Mouse (Mus musculus) neural tube, embryonic 10.5 days (tissue): ENCODE data around the gene Ablim1.

ENCODE experiments used
- DNase-seq: peaks from one replicate; pipeline ENCODE4 v3.0.0-alpha.2; 2017; ENCODE audit warnings: low spot score; ENCODE audit errors: extremely low spot score

The Ablim1 gene

DNA sequence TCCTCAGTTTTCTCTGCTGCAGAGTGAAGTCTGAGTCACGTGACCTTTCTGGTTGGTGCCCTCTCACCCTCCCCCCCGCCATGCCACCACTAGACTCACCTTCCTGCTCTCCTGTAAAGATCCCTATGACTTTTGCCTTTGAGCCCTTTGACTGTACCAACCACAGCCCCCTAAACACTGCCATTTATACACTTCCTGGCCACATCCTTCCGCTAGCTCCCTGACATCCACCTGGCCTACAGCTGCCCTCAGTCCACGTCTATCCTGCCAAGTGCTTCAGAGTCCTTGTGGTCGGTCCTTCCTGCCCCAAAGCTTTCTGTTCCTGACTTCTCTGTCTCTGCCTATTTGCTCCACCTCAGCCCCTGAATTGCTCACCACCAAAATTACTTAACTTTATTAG is 29.1 kb upstream of the Ablim1 start:
- DNase-seq: no peak

DNA sequence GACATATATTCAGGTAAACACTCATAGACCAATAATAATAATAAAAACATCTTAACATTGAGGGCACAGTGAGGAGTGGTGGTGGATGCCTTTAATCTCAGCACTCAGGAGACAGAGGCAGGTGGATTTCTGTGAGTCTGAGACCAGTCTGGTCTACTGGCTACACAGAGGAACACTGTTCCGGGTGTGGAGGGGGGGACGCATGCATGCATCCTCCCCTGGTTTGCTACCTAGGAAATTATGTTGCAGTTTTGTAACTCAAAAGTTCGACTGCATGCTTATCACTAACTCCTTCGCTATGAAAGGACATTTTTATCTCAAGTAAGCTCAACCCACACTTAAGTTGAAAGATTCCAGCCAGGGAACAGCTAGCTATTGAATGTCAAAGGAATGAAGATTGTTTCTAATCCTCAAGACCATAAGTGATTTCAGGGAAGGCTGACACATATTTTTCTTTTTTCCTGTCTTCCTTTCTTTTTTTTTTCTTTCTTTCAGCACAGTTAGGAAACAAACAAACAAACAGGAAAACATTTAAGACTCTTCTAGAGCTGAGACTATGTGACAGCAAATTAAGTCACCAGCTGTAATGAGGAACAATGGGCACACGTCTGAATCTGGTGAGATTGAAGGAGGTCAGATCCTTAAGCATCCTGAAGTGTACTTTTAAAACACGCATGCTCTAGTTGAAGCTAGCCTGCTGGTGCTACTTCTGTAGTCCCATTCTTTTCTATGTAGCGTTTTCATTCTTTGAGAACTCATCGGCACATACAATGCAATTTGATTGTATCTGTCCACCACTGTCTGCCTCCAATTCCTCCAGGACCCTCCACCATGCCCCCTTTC is 26.4 kb upstream of the Ablim1 start:
- no peak for DNase-seq

DNA sequence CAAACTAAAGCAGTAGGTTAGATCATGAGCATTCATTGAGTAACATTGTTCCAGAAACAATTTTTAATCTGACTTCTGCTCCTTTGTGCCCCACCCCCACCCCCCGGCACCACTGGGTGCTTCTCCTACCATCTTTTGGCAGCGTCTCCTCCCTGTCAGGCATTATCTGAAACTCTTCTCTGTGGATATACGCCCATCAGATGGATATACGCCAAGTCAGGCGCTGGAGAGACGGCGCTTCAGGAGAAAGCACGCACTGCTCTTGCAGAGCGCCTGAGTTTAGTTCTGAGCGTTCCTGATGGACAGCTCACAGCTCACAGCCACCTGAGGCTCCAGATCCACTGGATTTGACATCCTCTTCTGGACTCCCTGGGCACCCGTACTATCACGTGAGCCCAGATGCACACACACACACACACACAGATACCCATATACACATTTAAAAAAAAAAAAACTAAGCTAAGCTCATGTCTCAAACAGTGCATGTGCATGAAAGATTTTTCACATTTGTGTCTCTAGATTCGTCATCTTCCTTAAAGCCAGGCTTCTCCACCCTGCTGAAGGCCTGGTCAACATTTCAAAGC is 24.7 kb upstream of the Ablim1 start:
- DNase-seq: no peak

DNA sequence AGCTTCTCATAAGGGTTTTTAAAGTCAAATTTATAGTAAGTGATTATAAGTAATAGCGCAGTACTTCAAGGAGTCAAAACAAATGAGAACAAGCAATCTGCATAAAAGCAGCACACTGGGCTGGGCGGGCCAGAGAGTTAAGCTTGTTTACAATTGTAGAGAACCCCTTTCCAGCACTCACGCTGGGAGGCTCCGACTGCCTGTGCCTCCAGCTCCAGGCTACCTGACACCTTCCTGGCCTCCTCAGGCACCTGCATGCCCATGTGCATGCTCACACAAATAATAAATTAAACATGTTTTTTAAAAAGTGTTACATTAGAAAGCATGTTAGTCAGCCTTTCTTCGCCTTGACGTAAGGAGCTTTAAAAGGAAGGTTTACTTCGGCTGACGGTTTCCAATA is 20.4 kb upstream of the Ablim1 start:
- DNase-seq: no peak

DNA sequence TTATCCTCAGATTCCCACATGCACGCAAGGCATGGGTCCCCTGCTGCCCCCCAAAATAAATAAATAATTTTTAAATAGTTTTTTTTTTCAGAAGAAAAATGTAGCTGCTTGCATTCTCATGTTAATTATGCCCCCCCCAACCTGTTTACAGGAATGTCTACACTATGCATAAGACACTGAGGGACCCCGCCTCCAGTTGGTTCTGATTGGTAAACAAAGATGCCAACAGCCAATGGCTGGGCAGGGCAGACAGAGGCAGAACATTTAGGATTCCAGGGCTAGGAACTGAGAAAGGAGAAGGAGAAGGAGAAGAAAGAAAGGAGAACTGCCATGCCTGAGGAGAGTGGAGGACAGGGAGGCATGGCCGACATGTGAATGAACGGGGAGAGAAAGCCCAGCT is 18.6 kb upstream of the Ablim1 start:
- DNase-seq: no peak

DNA sequence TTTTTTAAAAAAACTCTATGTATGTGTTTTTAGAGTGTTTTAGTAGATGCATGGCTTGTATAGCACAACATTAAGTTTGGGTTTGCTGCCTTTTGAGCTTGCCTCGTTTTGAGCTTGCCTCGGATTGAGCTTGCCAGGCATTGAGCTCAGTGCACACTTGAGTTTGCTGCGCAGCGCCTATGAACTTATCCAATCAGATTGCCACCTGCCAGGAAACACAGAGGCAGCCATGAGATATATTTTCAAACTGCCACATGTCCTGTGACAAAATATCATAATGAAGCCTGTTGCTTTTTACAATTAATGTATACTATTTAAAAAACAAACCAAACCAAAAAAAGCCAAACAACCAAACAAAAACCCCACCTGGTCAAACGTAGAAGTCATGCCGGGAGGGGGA is 16.5 kb upstream of the Ablim1 start:
- DNase-seq: no peak

DNA sequence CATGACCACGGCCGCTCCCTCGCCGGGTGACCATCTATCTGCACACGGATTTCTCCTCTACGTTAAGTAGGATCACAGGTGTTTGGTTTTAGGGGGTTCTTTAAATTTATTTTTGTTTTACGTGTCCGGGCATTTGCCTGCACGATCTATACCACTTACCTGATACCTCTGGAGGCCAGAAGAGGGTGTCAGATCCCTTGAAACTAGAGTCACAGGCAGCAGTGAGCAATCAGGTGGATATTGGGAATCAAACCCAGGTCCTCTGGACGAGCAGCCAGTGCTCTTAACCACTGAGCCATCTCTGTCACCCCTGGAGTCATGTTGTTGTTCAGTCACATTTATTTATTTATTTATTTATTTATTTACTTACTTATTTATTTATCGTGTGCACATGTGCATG is 15.6 kb upstream of the Ablim1 start:
- DNase-seq: no peak

DNA sequence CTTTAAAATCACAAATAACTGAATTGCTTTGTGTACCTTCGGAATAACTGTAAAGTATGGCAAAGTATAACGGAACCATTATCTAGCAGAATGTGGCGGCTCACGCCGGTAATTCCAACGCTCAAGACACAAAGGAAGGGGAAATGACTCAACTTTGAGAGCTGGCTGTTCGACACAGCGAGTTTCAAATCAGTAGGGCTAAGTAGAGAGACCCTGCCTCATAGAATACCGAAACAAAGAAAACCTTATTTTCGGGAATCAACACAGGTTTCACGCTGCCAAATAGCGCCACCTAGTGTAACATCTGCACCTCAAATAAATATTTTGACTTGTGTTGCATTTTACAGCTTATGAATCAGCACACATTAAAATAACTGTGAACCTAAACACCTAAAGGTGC is 14.1 kb upstream of the Ablim1 start:
- DNase-seq: peak; percentile 22

DNA sequence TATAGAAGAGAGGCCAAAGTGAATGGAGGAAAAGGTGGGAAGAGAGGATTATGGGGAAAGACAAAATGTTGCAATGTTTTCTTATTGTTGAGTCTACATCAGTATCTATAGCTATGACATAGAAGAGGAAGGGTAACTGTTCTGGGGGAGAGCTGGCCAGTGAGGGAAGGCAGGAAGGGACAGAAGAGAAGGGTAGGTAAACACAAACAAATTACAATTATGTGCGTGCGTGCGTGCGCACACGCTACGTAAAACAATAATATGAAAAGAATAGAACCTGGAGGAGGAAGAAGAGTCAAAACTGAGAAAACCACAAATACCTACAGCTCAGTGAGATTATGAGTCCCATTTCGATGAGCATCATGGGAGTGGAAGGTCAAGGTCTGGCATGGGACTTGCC is 13.6 kb upstream of the Ablim1 start:
- DNase-seq: no peak

DNA sequence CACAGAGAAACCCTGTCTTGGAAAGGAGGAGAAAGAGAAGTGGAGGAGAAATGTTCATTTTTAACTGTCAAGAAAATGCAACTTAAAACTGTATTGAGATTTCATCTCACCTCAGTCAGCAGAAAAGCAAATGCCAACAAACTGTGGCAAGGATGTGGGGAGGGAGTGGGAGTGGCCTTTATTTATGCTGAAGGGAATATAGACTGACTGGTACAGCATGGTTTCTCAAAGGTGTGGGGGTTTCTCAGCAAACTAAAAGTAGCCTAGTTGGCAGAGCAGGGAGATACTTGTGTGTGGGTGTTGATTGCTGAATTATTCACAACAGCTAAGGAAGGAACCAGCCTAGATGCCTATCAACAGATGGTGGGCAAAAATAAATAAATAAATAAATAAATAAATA is 13.0 kb upstream of the Ablim1 start:
- no peak for DNase-seq

DNA sequence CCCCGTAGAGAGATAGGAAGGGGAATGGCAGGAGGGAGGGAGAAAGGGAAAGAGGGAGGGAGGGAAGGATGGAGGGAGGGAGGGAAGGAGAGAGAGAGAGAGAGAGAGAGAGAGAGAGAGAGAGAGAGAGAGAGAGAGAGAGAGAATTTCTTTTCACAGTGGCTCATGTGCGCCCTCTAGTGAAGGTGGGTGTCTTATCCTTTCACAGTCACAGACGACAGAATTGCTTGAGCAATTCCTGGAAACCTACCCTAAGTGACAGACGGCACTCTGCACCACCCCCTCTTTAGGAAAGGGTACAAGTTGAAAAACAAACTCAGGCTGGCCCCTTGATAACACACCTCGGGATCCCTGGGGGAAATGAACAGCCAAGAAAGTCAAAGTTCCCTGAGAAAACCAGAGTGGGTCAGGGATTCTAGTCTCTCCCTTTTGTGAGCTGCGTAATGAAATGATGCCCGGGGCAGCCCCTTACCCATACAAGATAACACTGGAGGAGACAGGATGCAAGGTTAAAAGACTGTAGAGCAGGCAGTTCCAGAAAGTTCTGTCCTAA is 11.1 kb upstream of the Ablim1 start:
- peak; percentile 49 for DNase-seq

DNA sequence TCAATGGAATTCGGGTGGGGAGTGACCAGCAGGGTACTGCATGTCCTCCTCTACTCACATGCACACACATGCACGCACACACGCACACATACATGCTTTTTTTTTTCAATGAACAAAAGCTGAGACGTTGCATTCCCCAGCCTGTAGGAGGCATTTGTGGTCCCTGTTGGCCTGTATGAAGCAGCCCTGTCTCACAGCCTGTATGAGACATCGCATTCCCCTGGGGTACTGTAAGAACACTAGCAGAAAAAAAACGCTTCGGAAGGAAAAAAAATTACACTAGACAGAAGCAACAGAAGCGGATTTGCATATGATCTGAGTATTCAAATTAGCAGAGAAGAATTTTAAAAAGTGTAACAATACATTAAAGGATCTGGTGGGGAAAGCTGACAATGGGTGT is 8.4 kb upstream of the Ablim1 start:
- no peak for DNase-seq

DNA sequence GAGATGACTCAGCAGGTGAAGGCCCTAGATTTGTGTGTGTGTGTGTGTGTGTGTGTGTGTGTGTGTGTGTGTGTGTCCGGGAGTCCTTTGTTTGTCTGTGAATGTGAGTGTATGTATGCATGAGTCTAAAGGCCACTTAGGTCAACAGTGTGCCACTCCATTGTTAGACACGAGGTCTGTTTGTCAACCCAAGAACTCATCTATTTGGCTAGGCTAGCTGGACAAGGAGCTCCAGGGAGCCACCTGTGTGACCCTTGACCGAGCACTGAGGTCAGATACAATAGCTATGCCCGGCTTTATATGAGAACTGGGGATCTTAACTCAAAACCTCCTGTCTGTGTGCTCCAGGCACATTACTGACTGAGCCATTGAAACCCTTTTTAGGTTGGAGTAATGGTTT is 7.8 kb upstream of the Ablim1 start:
- DNase-seq: no peak

DNA sequence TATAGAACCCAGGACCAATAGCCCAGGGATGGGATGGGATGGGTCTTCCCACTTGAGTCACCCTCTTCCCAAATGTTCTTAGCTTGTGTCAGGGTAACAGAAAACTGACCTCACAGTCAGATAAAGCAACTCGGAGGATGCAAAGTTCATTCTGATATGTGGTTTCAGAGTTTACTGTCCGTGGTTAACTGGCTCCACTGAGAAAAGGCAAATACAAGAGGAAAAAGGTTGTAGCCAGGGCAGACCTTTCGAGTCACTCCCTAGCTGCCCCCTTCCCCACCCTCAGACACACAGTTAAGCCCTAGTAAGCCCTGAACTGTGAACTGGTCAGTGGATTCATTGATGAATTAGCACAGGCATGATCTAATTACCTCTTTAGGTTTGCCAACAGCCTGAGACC is 7.1 kb upstream of the Ablim1 start:
- DNase-seq: no peak

DNA sequence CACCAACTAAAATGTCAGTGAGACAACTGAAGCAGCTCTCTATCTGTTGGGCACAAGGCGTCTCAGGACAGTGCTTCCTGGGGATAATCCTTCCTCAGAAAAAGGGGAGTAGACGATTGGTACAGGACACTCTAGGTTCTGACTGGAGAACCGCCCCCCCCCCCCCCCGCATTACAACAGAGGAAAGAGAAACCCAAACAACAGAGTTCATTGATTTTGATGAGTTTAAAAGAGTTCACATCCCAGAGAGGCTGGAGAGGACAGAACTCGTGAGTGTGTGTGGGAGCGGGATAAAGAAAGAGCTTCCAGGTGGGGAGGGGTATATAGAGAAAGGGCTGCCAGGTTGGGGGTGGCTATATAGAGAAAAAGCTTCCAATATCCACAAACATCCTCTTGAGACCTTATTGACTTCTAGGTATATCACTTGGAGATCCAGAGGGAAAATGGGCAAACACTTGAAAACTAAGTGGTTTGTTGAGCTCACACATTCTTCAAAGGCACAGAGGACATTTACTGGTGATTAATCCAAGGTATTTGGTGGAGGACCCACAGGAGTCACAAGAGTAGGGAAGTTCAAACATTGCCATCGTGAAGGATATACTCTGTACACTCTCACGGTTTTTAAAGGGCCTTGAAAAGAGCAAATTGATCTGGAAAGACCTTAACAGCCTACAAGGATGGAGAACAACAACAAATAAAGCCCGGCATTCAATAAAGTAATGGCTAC is 6.1 kb upstream of the Ablim1 start:
- DNase-seq: no peak

DNA sequence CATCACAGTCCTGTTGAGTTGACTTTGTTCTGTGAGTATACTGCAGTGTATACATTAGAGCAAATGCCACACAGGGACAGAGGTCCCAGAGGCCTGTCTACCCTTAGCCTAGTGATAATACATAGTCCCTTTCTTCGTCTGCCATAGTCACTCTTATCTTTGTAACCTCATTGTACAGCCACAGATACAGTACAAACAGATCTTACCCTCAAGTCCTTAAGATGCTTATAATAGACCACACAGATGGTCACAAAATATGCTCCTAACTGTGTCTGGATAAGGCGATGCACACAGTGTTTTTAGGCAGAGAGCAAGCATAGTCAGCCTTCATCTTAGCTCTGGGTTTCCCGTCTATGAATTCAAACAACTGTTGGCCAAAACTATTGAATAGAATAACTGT is 1.9 kb upstream of the Ablim1 start:
- no peak for DNase-seq

DNA sequence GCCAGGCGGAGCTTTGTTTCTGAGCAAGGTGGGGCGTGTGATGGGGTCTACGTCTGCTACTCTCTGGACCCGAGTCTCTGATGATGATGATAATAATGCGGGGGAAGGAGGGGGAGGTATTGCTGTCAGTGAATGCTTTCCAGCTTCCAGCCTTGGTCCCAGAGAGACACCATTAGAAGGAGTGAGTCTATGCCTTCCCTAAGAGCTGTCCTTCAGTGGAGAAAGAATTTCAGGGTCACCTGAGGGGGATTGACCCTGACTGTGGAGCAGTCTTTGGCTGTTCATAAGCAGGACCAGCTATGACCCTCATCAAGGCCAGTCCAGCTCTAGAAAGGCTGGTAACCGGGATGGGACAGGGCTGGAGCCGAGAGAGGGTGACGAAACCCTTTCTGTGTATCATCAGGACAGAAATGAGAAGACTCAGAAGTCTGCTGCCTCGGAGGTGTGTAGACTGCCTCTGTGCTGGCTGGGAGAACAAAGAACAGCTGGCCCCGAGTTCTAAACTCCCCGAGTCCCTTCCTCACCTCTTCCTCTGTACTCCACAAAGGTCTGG is 370 bp upstream of the Ablim1 start:
- peak; percentile 15 for DNase-seq

DNA sequence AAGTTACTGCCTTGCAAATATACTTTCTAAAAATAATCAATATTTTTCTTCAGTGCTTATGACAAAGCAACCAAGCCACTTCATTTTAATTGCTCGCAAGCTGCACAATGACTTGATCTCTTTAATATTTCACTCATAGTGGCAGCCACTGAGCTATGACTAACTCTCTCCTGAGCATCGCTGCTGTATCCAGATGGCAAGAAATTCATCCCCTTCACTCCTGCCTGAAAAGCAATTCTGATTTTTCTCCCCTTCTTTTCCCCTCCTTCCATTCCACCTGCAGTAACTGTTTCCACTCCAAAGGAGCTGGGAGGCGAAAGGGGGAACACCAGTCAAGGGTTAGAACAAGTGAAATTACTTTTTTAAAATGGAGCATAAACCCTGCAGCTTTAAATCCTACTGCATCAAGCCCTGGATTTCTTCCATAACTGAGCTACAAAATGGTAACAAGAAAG is 801 bp downstream of the Ablim1 start:
- no peak for DNase-seq

DNA sequence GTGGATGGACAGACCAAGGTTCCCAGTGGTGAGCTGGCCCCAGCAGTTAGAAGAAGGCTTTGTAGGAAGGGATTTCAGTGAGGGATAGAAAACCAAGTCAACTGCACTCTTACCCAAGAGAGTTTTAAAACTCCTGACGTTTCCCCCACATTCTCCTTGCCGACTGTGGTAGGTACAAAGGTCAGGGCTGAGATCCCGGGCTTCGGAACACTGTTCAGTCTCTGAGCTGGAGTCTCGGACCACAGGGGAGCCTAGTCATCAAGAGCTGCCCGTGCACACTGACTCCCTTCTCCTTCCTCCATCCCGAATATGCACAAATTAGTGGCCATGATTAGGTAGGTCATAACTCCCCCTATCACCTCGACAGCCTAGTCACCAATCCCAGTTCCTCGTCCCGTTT is 1.5 kb downstream of the Ablim1 start:
- DNase-seq: no peak

DNA sequence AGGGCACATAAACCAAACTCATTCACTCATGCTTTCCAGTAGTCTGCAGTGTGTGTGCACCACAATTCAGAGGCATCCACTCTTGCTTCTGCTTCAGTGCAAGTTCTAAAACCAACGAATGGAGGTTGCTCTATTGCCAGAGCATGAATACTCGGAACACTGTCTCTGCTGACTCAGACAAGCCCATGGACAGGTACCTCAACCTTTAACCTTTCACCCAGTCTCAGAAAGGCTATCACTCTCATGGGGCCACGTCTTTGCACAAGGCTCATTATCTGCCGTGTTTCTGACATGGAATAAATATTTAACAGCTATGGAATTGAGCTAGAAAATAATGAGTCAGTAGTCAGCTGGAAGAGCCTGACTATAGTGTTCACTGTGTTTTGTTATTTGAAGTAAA is 4.7 kb downstream of the Ablim1 start:
- no peak for DNase-seq

DNA sequence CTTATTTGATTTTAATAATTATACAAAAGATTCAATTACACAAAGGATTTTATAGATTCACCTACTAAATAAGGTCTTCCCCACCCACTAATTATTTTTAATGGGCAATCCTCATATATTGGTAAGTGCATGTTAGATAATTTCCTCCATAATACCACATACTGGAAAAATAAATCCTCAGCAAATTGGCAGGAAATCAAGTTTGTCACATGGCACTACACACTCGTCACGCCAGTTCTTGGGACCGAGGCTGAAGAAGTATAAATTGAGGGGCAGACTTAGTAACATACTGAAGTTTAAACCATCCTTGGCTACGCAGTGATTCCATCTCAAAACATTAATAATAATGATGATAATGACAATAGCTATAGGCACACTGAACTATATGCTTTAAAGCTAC is 8.1 kb downstream of the Ablim1 start:
- no peak for DNase-seq

DNA sequence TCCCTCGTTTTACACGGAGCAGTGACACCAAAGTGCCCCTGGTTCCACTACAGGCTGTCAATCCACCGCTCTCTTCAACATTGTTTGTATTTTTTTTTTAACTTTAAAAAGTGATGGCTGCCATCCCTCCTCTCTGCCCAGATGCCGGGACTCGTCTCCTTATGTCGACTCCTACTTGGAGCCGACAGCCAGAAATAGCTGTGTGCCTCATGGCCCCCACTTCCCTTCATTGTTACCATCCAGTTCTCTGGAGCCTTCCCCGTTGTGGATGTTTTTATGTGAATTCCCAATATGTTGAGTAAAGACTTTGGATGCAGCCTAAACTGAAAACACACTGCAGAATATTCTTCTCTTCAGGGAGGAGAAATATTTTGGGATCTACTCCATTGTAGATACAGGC is 8.7 kb downstream of the Ablim1 start:
- no peak for DNase-seq
